Comparison of ENCODE assay signal across 27 mouse cellular contexts in genomic region chr3:152278431-152278830, GRCm38 (mm10). TPM values are rescaled to one million over a fixed set of nuclear protein-coding genes. Genes with fewer than 3 reads are reported as not detected.
DNase-seq lines count a peak whose midpoint lies in the region; ATAC-seq and TF ChIP-seq lines count a peak whose summit lies in the region.
"Had no signal": no experiment of that assay in that cellular context is flagged by ENCODE, and none has a peak within 500 bp of the region (broad histone marks: within the 10 kb centered on the region; RNA-seq: fewer than 3 reads in every experiment).

No protein-coding gene starts in this region.

- no peaks in the 10 kb centered on the region for H3K9me3 ChIP-seq in heart, embryonic 10.5 days
- no peaks in the 10 kb centered on the region for H3K9me3 ChIP-seq in heart, postnatal 0 days (replicated peaks; ENCODE audit: control insufficient read depth, low read length)
- H3K9me3 ChIP-seq in midbrain, embryonic 11.5 days (ENCODE audit: control insufficient read depth, low read length): no peaks in the 10 kb centered on the region
- H3K9me3 ChIP-seq in midbrain, embryonic 10.5 days (replicated peaks): no peaks in the 10 kb centered on the region
- H3K9me3 ChIP-seq: forebrain, embryonic 10.5 days; G1E; hindbrain, embryonic 15.5 days; midbrain, embryonic 12.5 days had no signal

- peaks cover 3% of the 10 kb centered on the region; the same call in 1 of the 2 replicates for H3K4me1 ChIP-seq in heart, embryonic 10.5 days
- no peaks in the 10 kb centered on the region for H3K4me1 ChIP-seq in heart, postnatal 0 days (ENCODE audit: control insufficient read depth, insufficient read depth)
- no peaks in the 10 kb centered on the region for H3K4me1 ChIP-seq in midbrain, embryonic 11.5 days (ENCODE audit: control insufficient read depth, insufficient read depth, low read length)
- peaks cover under 1% of the 10 kb centered on the region; the same call in 1 of the 2 replicates for H3K4me1 ChIP-seq in midbrain, embryonic 10.5 days
- H3K4me1 ChIP-seq: forebrain, embryonic 10.5 days; hindbrain, embryonic 15.5 days; midbrain, embryonic 12.5 days had no signal

- H3K4me3 ChIP-seq in heart, embryonic 10.5 days: no peak overlapping the region
- no peak overlapping the region for H3K4me3 ChIP-seq in heart, postnatal 0 days (ENCODE audit: low read depth, low read length)
- H3K4me3 ChIP-seq in midbrain, embryonic 11.5 days (ENCODE audit: low read depth, low read length): no peak overlapping the region
- no peak overlapping the region for H3K4me3 ChIP-seq in midbrain, embryonic 10.5 days
- H3K4me3 ChIP-seq: forebrain, embryonic 10.5 days; hindbrain, embryonic 15.5 days; left cerebral cortex, adult 2 months; midbrain, embryonic 12.5 days had no signal

- no peak for TF ChIP-seq CTCF in heart, postnatal 0 days (IDR thresholded peaks at IDR 0.05; ENCODE audit: low read depth)

- H3K9ac ChIP-seq in heart, postnatal 0 days (replicated peaks; ENCODE audit: low read depth, low read length): 0 out of 2 replicates have a peak overlapping the region, but pooled peaks have one; percentile 7
- H3K9ac ChIP-seq in midbrain, embryonic 11.5 days (ENCODE audit: low read length): no peak overlapping the region
- H3K9ac ChIP-seq: hindbrain, embryonic 15.5 days; midbrain, embryonic 12.5 days had no signal

- H3K27me3 ChIP-seq in heart, embryonic 10.5 days (ENCODE audit: insufficient read depth, poor library complexity, severe bottlenecking): no peaks in the 10 kb centered on the region
- H3K27me3 ChIP-seq in heart, postnatal 0 days (ENCODE audit: control insufficient read depth, insufficient read depth, low read length): no peaks in the 10 kb centered on the region
- no peaks in the 10 kb centered on the region for H3K27me3 ChIP-seq in midbrain, embryonic 11.5 days (ENCODE audit: control insufficient read depth, insufficient read depth, low read length)
- H3K27me3 ChIP-seq in midbrain, embryonic 10.5 days (ENCODE audit: low read depth, poor library complexity, severe bottlenecking): no peaks in the 10 kb centered on the region
- H3K27me3 ChIP-seq: CH12.LX; hindbrain, embryonic 15.5 days; midbrain, embryonic 12.5 days had no signal

- no peak for ATAC-seq in heart, postnatal 0 days (ENCODE audit: insufficient read depth, low read depth)
- no peak for ATAC-seq in midbrain, embryonic 11.5 days (ENCODE audit: low FRiP score)
- ATAC-seq: activated CD4-positive, CD25-positive, alpha-beta regulatory T cell, adult 4 months; forebrain, embryonic 16.5 days; lung, postnatal 0 days had no signal

- peaks cover 22% of the 10 kb centered on the region for H3K36me3 ChIP-seq in heart, embryonic 10.5 days
- H3K36me3 ChIP-seq in heart, postnatal 0 days (replicated peaks; ENCODE audit: control insufficient read depth, insufficient read depth, low read length): peaks cover 13% of the 10 kb centered on the region
- H3K36me3 ChIP-seq in midbrain, embryonic 11.5 days (ENCODE audit: control insufficient read depth, insufficient read depth, low read length): peaks cover 3% of the 10 kb centered on the region; the same call in 1 of the 2 replicates
- H3K36me3 ChIP-seq in midbrain, embryonic 10.5 days: peaks cover 42% of the 10 kb centered on the region

- TF ChIP-seq EP300 in heart, postnatal 0 days (IDR thresholded peaks at IDR 0.05; ENCODE audit: low read depth): no peak

- H3K4me2 ChIP-seq in heart, postnatal 0 days (ENCODE audit: low read depth, low read length): no peak overlapping the region
- no peak overlapping the region for H3K4me2 ChIP-seq in midbrain, embryonic 11.5 days
- H3K4me2 ChIP-seq: hindbrain, embryonic 15.5 days; midbrain, embryonic 12.5 days had no signal

- 43% methylated on average over 2 of the region's 2 CpGs for WGBS in heart, embryonic 10.5 days
- 29% methylated on average over 2 of the region's 2 CpGs for WGBS in heart, postnatal 0 days
- 77% methylated on average over 2 of the region's 2 CpGs for WGBS in midbrain, embryonic 11.5 days
- 83% methylated on average over 2 of the region's 2 CpGs for WGBS in midbrain, embryonic 10.5 days

- H3K27ac ChIP-seq in heart, embryonic 10.5 days: no peak overlapping the region
- peak overlapping the region; percentile 55; the same call in 1 of the 2 replicates for H3K27ac ChIP-seq in heart, postnatal 0 days (ENCODE audit: low read depth)
- H3K27ac ChIP-seq in midbrain, embryonic 11.5 days (ENCODE audit: low read depth, low read length): no peak overlapping the region
- H3K27ac ChIP-seq in midbrain, embryonic 10.5 days (replicated peaks): no peak overlapping the region
- H3K27ac ChIP-seq: forebrain, embryonic 10.5 days; hindbrain, embryonic 15.5 days; left cerebral cortex, adult 2 months; midbrain, embryonic 12.5 days had no signal

- DNase-seq in heart, embryonic 10.5 days (ENCODE audit: low spot score): peak; percentile 52
- DNase-seq in heart, adult 18-20 months: no peak
- DNase-seq in heart, postnatal 0 days (ENCODE audit: low spot score): no peak
- DNase-seq in heart, adult 8-10 months (ENCODE audit: low spot score): no peak
- peak; percentile 6 for DNase-seq in midbrain, embryonic 11.5 days (ENCODE audit: low spot score, missing footprints)
- no peak for DNase-seq in midbrain, embryonic 10.5 days (ENCODE audit: low spot score)
- DNase-seq in right cerebral cortex, adult 2 months (ENCODE audit: low spot score in 2 of 2): no peak
- no peak for DNase-seq in embryo, embryonic 9.5 days (ENCODE audit: extremely low spot score)
- DNase-seq: adrenal gland, adult 8-10 months; B cell, adult 2 months; cerebellum, adult 11-12 months; cerebellum, postnatal 14 days; gastrocnemius, postnatal 36 days; kidney, adult 2 months; layer of hippocampus, adult 9-11 months; thymus, adult 18-20 months; thymus, postnatal 36 days had no signal

RNA-seq across cellular contexts. Expression of gene Nexn, which starts 12.3 kb away (rescaled TPM):
- 102 and 155 TPM in 2 replicates for polyA plus RNA-seq in heart, embryonic 10.5 days (2016; fragmentation: Nextera tagmentation; extraction: Ambion mirVana)
- total RNA-seq in heart, adult 18-20 months (2021): 100 to 1,000 TPM; 321 to 331 TPM
- total RNA-seq in heart, postnatal 0 days (2014; rRNA removed; ENCODE audit: low replicate concordance): 32.1 and 88.6 TPM in 2 replicates
- 314 and 316 TPM in 2 replicates for polyA plus RNA-seq in heart, postnatal 0 days (2015; fragmentation: Nextera tagmentation; extraction: Ambion mirVana)
- 100 to 1,000 TPM; 264 to 407 (median 333) TPM for total RNA-seq in heart, adult 8-10 months (2022)
- 2.6 and 4.2 TPM in 2 replicates for polyA plus RNA-seq in midbrain, embryonic 11.5 days (2014; fragmentation: Nextera tagmentation; extraction: Ambion mirVana)
- 3.0 and 4.5 TPM in 2 replicates for polyA plus RNA-seq in midbrain, embryonic 10.5 days (2016; fragmentation: Nextera tagmentation; extraction: Ambion mirVana)
- polyA plus RNA-seq: G1E; liver, adult 2 months had no signal

Comparison
In these comparisons a context has a peak if more than half of its experiments do, and no peak if none do; other contexts are left out.
1. DNase-seq: peak in heart, embryonic 10.5 days (single experiment) and midbrain, embryonic 11.5 days (single experiment); none in heart, adult 18-20 months (0 of 2), heart, postnatal 0 days (single experiment), heart, adult 8-10 months (single experiment), midbrain, embryonic 10.5 days (single experiment), right cerebral cortex, adult 2 months (0 of 2) and embryo, embryonic 9.5 days (single experiment).
2. RNA of gene Nexn, which starts 12.3 kb away (polyA plus RNA-seq): 314 to 316 TPM in heart, postnatal 0 days and 102 to 155 TPM in heart, embryonic 10.5 days; 3.0 to 4.5 TPM in midbrain, embryonic 10.5 days and 2.6 to 4.2 TPM in midbrain, embryonic 11.5 days; every median in the first group is over 10 times any median in the second.